Mouse (Mus musculus) stomach, embryonic 15.5 days (tissue): ENCODE data around the gene Kcns3. TPM values are rescaled to one million over a fixed set of nuclear protein-coding genes. Genes with fewer than 3 reads are reported as not detected.

Experiments
- ATAC-seq: fragments of 200-750 bp; cut with Nextera tagmentation; 2 replicates; pipeline ENCODE4 v1.8.0; 2017; ENCODE audit warnings: low read depth, moderate number of reproducible peaks, moderate TSS enrichment; ENCODE audit not compliant: insufficient read depth, low FRiP score
- H3K27ac ChIP-seq: fragments of 300-500 bp; sonication (generic); 2 replicates; pipeline ENCODE4 v1.5.1; 2015; ENCODE audit warnings: mild to moderate bottlenecking, inconsistent platforms
- H3K27me3 ChIP-seq: fragments of 300-500 bp; sonication (generic); replicated peaks from 2 replicates; pipeline ENCODE4 v1.6.1; 2015; ENCODE audit warnings: inconsistent platforms
- H3K36me3 ChIP-seq: fragments of 300-500 bp; sonication (generic); 2 replicates; pipeline ENCODE4 v1.6.1; 2015; ENCODE audit warnings: inconsistent platforms
- H3K4me1 ChIP-seq: fragments of 300-500 bp; sonication (generic); 2 replicates; pipeline ENCODE4 v1.6.1; 2015; ENCODE audit warnings: inconsistent platforms
- H3K4me2 ChIP-seq: fragments of 300-500 bp; sonication (generic); 2 replicates; pipeline ENCODE4 v1.6.1; 2015; ENCODE audit warnings: mild to moderate bottlenecking, inconsistent platforms
- H3K4me3 ChIP-seq: fragments of 300-500 bp; sonication (generic); replicated peaks from 2 replicates; pipeline ENCODE4 v1.5.1; 2015; ENCODE audit warnings: inconsistent platforms
- H3K9ac ChIP-seq: fragments of 300-500 bp; sonication (generic); 2 replicates; pipeline ENCODE4 v1.6.1; 2015; ENCODE audit warnings: inconsistent platforms
- H3K9me3 ChIP-seq: fragments of 300-500 bp; sonication (generic); 2 replicates; pipeline ENCODE4 v1.6.1; 2016; ENCODE audit warnings: inconsistent platforms
- WGBS: fragments of 180-500 bp; shearing (Covaris S2); methylation state at CpG from one replicate; pipeline ENCODE4 v1.1.7; 2015; 5-methylcytosine and 5-hydroxymethylcytosine counted together
- polyA plus RNA-seq: library from polyadenylated mRNA; unstranded; fragments of >200 nt; fragmentation: Nextera tagmentation; extraction: Ambion mirVana; gene quantifications from 2 replicates; pipeline ENCODE4 v1.2.1, GENCODE M21; 2015

Kcns3 gene
- polyA plus RNA-seq: 8.8 and 8.9 TPM in 2 replicates

DNA sequence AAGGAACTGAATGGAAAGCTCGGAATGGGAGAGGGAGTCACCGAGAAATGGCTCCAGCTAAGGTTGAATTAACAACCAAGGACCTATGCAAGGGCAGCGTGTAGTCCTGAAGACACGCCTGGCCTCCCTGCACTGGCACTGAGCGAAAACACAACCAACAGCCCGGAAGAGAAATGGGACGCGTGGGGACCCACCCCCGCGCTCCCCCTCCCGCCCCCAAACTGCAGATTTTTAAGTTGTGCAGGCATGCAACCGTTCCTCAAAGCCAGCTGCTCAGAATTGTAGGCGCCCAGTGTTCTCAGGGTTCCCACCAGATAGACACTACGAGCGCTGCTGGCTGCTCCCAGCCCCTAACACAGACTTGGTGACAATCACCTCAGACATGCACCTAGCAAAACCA lies at the start of gene Kcns3:
Gene Kcns3, minus strand, starts transcription at position 42 of the 400 bp plus-strand sequence.
- Histone ChIP-seq H3K36me3 (no peaks in the 10 kb centered on the region), H3K4me1 (no peaks in the 10 kb centered on the region), H3K27ac (peak within 1 kb of the TSS; percentile 52; the same call in 1 of the 2 replicates), H3K27me3 (peaks cover 15% of the 10 kb centered on the region; the same call in 1 of the 2 replicates), H3K4me2 (peak within 1 kb of the TSS; percentile 92), H3K9me3 (no peaks in the 10 kb centered on the region), H3K9ac (peak within 1 kb of the TSS; percentile 33), H3K4me3 (peak within 1 kb of the TSS; percentile 62)
- ATAC-seq: no peak
- WGBS: 23% methylated on average over 15 of the region's 15 CpGs

DNA sequence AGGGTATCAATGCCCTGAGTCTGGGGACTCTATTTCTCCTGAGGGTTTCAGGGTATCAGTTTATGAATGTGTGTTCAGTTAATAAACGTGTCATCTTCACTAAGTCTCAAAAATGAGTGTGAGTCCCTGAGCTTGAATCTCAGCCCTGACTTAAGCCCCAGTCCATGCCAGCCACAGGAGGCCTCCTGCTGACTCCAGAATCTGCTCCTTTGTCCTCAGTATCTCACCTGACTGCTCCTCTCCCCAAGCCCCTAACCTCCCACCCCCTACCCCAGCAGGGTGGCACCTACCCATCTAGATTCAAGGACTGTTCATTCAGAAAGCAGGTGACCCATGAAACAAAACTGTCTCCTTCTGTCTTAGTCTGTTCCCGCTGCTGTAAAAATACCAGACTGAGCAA lies 47.7 kb upstream of the Kcns3 start:
- H3K27me3 ChIP-seq: no peaks in the 10 kb centered on the region
- H3K4me3 ChIP-seq: no peak overlapping the region
- H3K4me1 ChIP-seq: peaks cover 3% of the 10 kb centered on the region; the same call in 1 of the 2 replicates
- ATAC-seq: no peak
- 53% methylated on average over 2 of the region's 2 CpGs for WGBS
- H3K9ac ChIP-seq: no peak overlapping the region
- no peaks in the 10 kb centered on the region for H3K36me3 ChIP-seq
- H3K27ac ChIP-seq: no peak overlapping the region
- no peaks in the 10 kb centered on the region for H3K9me3 ChIP-seq
- no peak overlapping the region for H3K4me2 ChIP-seq

DNA sequence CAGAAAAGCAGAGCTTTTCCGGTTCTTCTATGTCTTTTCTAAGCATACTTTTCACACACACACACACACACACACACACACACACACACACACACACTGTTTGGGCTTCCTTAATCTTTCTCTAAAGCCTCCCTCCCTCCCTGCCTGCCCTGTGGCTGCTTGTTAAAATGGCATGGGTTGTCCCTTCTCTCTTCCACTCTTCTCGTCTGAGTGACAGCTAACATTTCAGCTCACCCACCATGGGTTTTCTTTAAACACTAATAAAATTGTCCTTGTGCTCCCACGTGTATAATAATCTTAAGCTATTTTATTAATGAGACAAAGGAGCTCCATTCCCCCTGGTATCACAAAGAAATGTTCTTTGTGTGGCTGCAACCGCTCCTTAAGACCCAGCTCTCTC lies 47.2 kb upstream of the Kcns3 start:
- Histone ChIP-seq H3K27me3 (no peaks in the 10 kb centered on the region), H3K9ac (no peak overlapping the region), H3K4me2 (no peak overlapping the region), H3K4me1 (no peaks in the 10 kb centered on the region; the same call in 1 of the 2 replicates), H3K9me3 (no peaks in the 10 kb centered on the region), H3K36me3 (no peaks in the 10 kb centered on the region), H3K4me3 (no peak overlapping the region), H3K27ac (no peak overlapping the region)
- no peak for ATAC-seq
- 54% methylated on average over 4 of the region's 4 CpGs for WGBS

DNA sequence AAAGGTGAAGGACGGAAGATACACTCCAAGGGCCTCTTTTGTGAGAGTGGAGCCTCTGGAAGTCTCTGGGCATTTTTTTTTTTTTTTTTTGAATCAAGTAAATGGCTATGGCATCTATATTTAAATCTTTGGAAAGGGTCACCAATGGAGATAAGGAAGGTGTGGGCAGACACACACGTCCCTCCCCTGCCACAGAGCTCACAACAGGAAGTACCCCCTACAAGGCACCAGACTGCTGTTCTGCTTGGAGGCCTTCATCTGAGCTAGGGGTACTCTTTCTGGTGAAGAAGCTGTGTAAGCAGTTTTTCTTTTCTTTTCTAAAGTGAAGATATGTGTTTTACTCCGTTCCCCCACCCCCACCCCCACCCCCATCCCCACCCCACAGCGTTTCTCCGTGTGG lies 46.0 kb upstream of the Kcns3 start:
- ATAC-seq: no peak
- Histone ChIP-seq H3K27ac (no peak overlapping the region), H3K9ac (no peak overlapping the region), H3K27me3 (no peaks in the 10 kb centered on the region), H3K36me3 (no peaks in the 10 kb centered on the region), H3K4me3 (no peak overlapping the region), H3K9me3 (no peaks in the 10 kb centered on the region), H3K4me1 (no peaks in the 10 kb centered on the region; the same call in 1 of the 2 replicates), H3K4me2 (no peak overlapping the region; the same call in 1 of the 2 replicates)
- 45% methylated on average over 5 of the region's 5 CpGs for WGBS

DNA sequence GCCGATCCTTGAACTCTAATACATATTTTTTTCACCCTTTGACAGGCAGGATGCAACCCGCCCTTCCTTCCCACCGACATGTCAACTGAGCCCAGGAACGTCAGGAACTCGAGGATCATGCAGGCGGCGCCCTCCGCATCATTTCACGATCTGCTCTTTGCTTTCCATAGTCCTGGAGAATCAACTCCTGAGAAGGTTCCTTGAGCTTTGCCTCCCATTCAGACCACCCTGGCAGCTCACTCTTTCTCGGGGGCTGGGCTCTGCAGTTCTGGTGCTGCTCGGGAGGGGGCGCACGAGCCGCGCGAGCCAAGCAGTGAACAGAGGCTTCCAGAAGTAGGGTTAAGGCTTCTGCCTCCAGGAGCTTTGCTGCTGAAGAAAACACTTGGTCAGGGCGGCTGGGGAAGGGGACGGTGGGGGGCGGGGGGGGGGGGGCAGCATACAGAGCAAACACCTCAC lies 45.3 kb upstream of the Kcns3 start:
- 7% methylated on average over 18 of the region's 19 CpGs for WGBS
- no peak overlapping the region for H3K27ac ChIP-seq
- peak overlapping the region; percentile 45 for H3K4me2 ChIP-seq
- no peaks in the 10 kb centered on the region for H3K9me3 ChIP-seq
- ATAC-seq: peak; percentile 35; the same call in 1 of the 2 replicates
- no peaks in the 10 kb centered on the region for H3K27me3 ChIP-seq
- no peaks in the 10 kb centered on the region for H3K36me3 ChIP-seq
- H3K9ac ChIP-seq: no peak overlapping the region
- H3K4me1 ChIP-seq: no peaks in the 10 kb centered on the region; the same call in 1 of the 2 replicates
- H3K4me3 ChIP-seq: peak overlapping the region; percentile 19; the same call in 1 of the 2 replicates

DNA sequence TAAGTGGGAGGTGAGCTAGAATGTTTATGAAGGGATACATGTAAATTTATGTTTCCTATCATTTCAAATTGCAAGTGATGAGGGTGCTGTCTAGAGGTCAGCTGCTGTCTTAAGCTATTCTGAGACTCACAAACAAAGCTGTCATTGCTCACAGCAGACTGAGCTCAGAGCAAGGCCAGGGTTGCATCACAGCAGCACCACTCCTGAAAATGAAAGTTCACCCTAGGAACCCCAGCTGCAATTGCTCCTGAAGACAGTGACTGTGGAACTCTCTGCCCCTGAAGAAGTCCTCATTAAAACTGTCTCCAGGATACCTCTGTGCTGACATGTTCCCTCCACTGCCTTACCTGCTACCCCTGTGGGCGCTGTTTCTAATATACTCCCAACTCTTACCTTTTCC lies 44.2 kb upstream of the Kcns3 start:
- ATAC-seq: no peak
- no peaks in the 10 kb centered on the region; the same call in 1 of the 2 replicates for H3K4me1 ChIP-seq
- H3K4me3 ChIP-seq: no peak overlapping the region
- no peak overlapping the region for H3K27ac ChIP-seq
- no peak overlapping the region for H3K9ac ChIP-seq
- H3K36me3 ChIP-seq: no peaks in the 10 kb centered on the region
- no peaks in the 10 kb centered on the region for H3K9me3 ChIP-seq
- H3K27me3 ChIP-seq: no peaks in the 10 kb centered on the region
- no peak overlapping the region for H3K4me2 ChIP-seq
- 82% methylated on average over 1 of the region's 1 CpGs for WGBS

DNA sequence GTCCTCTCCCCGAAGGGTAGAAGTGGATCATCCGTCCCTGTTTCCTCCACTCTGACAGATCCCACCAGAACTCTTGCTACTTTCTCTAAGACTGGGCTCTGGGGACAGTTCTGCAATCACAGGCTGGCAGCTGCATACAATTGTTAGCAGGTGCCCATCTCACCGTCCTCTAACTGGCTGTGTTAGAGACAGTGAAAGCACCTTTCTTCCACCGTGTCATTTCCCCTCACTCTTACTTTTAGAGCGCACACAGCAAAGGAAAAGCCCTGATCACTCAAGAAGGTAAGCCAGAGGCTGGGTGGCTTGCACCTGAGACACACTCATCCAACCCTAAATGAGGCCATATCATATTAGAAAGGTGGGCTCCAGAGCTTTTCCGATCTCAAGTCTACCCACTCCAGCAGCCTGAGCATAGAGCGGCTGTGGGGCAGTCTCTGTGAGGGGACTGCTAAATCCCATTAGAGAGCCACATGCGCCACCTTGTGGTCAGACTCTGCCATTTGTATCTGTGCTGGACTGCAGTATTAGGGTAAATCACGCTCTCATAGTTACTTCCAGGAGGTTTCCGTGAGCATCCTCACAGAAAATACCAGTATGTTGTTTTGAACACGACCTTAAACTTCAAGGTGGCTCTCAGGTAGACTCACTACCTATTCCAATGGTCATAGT lies 27.8 kb upstream of the Kcns3 start:
- Histone ChIP-seq H3K4me2 (peak overlapping the region; percentile 46), H3K9ac (no peak overlapping the region), H3K27ac (no peak overlapping the region), H3K4me1 (no peaks in the 10 kb centered on the region), H3K36me3 (no peaks in the 10 kb centered on the region), H3K9me3 (no peaks in the 10 kb centered on the region), H3K27me3 (no peaks in the 10 kb centered on the region), H3K4me3 (no peak overlapping the region; the same call in 1 of the 2 replicates)
- 21% methylated on average over 11 of the region's 11 CpGs for WGBS
- peak; percentile 83 for ATAC-seq

DNA sequence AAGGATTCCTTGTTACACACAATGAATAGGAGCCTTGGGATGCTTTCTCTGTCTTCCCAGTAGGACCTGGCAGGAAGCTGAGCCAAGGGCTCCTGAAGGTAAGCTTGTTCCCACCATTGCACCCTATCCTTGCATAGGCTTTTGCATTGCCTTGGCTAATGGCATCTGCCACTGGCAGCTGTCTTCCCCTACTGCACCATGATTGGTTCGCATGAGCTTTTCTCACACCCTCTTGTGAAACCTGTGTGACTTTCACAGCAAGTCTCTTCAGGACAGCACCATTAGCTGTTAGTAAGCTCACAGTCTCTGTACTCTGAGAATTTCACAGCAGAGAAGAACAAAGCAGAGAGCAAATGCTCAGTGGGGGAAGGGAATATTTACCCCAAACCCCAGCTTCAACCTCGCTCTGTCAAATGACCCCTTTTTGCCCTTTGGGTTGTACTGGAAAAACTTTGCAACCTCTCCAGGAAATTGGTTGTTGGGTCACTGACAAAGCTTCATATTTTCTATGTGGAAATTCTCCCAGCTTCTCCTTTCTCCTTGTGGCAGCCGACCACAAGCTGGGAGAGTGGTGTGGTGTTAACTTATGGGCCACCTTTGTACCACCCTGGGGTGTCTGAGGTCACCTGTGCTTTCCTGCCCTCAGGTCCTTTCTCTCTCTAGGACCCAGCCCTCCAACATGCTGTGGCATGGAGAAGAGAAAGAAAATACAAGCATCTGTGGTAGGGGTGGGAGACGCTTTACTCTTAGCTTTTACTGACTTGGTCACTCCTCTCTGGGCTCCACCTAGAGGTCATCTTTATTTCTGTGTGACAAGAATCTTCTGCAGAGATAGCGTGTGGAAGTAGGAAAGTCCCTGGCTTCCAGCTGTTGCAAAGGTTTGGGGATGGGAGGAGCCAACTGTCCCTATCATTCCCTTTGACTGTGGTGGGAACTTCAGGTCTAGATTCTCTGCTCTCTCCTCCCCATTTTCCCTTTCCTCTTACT lies 26.8 kb upstream of the Kcns3 start:
- Histone ChIP-seq H3K9me3 (no peaks in the 10 kb centered on the region), H3K4me2 (peak overlapping the region; percentile 46), H3K4me1 (no peaks in the 10 kb centered on the region), H3K9ac (no peak overlapping the region), H3K4me3 (no peak overlapping the region), H3K36me3 (no peaks in the 10 kb centered on the region), H3K27me3 (no peaks in the 10 kb centered on the region), H3K27ac (no peak overlapping the region)
- ATAC-seq: no peak
- WGBS: 36% methylated on average over 5 of the region's 5 CpGs

DNA sequence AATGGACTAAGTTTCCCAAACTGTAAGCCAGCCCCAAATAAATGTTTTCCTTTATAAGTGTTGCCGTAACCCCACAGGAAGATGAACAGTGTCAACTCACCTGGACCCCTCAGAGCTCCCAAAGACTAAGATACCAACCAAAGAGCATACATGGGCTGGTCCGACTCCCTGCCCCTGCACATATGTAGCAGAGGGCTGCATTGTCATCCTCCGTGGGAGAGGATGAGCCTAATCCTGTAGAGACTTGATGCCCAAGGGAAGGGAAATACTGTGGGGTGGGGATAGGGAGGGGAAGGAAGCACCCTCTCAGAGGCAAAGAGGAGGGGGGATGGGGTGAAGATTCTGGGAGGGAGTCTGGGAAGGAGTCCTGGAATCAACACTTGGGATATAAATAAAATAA lies 7.8 kb upstream of the Kcns3 start:
- H3K36me3 ChIP-seq: no peaks in the 10 kb centered on the region
- no peak for ATAC-seq
- WGBS: 81% methylated on average over 3 of the region's 3 CpGs
- no peaks in the 10 kb centered on the region for H3K27me3 ChIP-seq
- no peaks in the 10 kb centered on the region for H3K9me3 ChIP-seq
- H3K4me3 ChIP-seq: no peak overlapping the region
- H3K27ac ChIP-seq: no peak overlapping the region
- no peak overlapping the region for H3K4me2 ChIP-seq
- no peak overlapping the region for H3K9ac ChIP-seq
- no peaks in the 10 kb centered on the region for H3K4me1 ChIP-seq

DNA sequence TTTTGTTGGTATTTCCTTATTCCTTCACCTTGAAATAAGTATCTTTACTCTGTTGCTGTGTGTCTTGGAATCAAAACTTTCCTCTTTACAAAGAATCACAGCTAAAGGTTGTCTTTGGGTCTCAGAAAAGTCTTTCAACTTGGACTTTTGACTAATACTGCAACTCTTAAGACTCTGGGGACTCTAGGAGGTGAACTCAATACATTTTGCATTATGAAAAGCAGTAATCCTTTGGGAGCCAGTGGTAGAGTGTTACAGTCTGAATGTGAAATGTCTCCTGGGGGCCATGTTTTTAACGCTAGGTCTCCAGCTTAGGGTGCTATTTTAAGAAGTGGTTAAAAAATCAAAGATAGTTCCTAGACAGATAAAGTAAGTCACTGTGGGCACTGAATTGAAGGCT lies 4.3 kb upstream of the Kcns3 start:
- Histone ChIP-seq H3K36me3 (no peaks in the 10 kb centered on the region), H3K4me3 (no peak overlapping the region), H3K4me2 (no peak overlapping the region), H3K27ac (no peak overlapping the region), H3K27me3 (peaks cover 11% of the 10 kb centered on the region; the same call in 1 of the 2 replicates), H3K9ac (no peak overlapping the region), H3K9me3 (no peaks in the 10 kb centered on the region), H3K4me1 (no peaks in the 10 kb centered on the region)
- no peak for ATAC-seq
- WGBS: 90% methylated on average over 1 of the region's 1 CpGs

DNA sequence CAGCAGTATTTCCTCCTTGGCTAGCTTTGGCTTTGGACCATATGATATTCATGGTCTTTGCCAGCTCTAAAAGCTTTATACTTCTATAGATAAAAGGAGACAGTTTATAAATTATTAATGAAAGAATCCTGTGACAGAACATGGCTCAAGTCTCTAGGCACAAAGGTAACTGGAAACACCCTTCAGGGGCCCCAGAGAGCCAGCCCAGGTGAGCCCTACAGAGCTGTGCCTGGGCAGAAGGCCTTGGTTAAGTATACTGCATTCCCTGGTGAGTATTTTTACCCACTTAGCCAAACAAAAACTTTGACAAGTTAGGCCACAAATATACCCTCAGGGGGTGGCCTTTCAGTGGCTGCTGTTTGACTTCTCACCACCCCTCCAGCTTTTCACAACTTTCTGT lies 2.7 kb upstream of the Kcns3 start:
- Histone ChIP-seq H3K36me3 (no peaks in the 10 kb centered on the region), H3K27ac (no peak overlapping the region), H3K4me3 (no peak overlapping the region), H3K9me3 (no peaks in the 10 kb centered on the region), H3K4me1 (no peaks in the 10 kb centered on the region), H3K27me3 (peaks cover 11% of the 10 kb centered on the region; the same call in 1 of the 2 replicates), H3K9ac (no peak overlapping the region), H3K4me2 (no peak overlapping the region)
- no peak for ATAC-seq
